Mouse (Mus musculus): ENCODE measurements around the gene RPS10-NUDT3. TPM values are rescaled to one million over a fixed set of nuclear protein-coding genes. Genes with fewer than 3 reads are reported as not detected.

RPS10-NUDT3 gene
- polyA plus RNA-seq, 1 experiment from 2014 or later, result not detected

- H3K36me3 ChIP-seq (replicated peaks; ENCODE audit: insufficient read depth, low read length), result peaks cover 32% of the 10 kb centered on the region
These were observed 39.2 kb downstream of the RPS10-NUDT3 start for GRCm38 (mm10) chr17:27595659-27596375.

GRCm38 (mm10) chr17:27592565-27592910 is 42.5 kb downstream of the RPS10-NUDT3 start:
- Histone ChIP-seq H3K4me3 (ENCODE audit: low read depth, low read length) (no peak overlapping the region), H3K27ac (ENCODE audit: low read depth) (no peak overlapping the region), H3K4me2 (ENCODE audit: low read depth, low read length) (no peak overlapping the region), H3K4me1 (ENCODE audit: insufficient read depth) (peaks cover 9% of the 10 kb centered on the region), H3K27me3 (ENCODE audit: insufficient read depth, low read length) (no peaks in the 10 kb centered on the region), H3K9ac (replicated peaks) (no peak overlapping the region), H3K36me3 (replicated peaks; ENCODE audit: insufficient read depth, low read length) (peaks cover 32% of the 10 kb centered on the region), H3K9me3 (ENCODE audit: low read length) (no peaks in the 10 kb centered on the region)
- WGBS (ENCODE audit: insufficient replicate concordance), result 77% methylated on average over 7 of the region's 7 CpGs
- DNase-seq (no peak), ATAC-seq (no peak)
- TF ChIP-seq EP300 (IDR thresholded peaks at IDR 0.05; ENCODE audit: low read depth), result no peak
- no peak for TF ChIP-seq CTCF (IDR thresholded peaks at IDR 0.05; ENCODE audit: low read depth)

More at GRCm38 (mm10) chr17:27595659-27596375, 39.2 kb downstream of the RPS10-NUDT3 start:
- no peaks in the 10 kb centered on the region for H3K9me3 ChIP-seq (ENCODE audit: low read length)
- no peak overlapping the region for H3K27ac ChIP-seq (ENCODE audit: low read depth)
- H3K27me3 ChIP-seq (ENCODE audit: insufficient read depth, low read length), result no peaks in the 10 kb centered on the region
- no peak overlapping the region for H3K9ac ChIP-seq (replicated peaks)
- H3K4me1 ChIP-seq (ENCODE audit: insufficient read depth), result no peaks in the 10 kb centered on the region
- WGBS (ENCODE audit: insufficient replicate concordance), result 82% methylated on average over 15 of the region's 15 CpGs
- no peak for DNase-seq
- no peak for ATAC-seq
- no peak overlapping the region for H3K4me3 ChIP-seq (ENCODE audit: low read depth, low read length)
- H3K4me2 ChIP-seq (ENCODE audit: low read depth, low read length), result no peak overlapping the region
- TF ChIP-seq CTCF (IDR thresholded peaks at IDR 0.05; ENCODE audit: low read depth) (no peak), EP300 (IDR thresholded peaks at IDR 0.05; ENCODE audit: low read depth) (no peak)

GRCm38 (mm10) chr17:27591826-27592564 is 43.0 kb downstream of the RPS10-NUDT3 start:
- DNase-seq (no peak), ATAC-seq (no peak)
- H3K4me1 ChIP-seq (ENCODE audit: insufficient read depth), result peaks cover 13% of the 10 kb centered on the region
- TF ChIP-seq EP300 (IDR thresholded peaks at IDR 0.05; ENCODE audit: low read depth) (no peak), CTCF (IDR thresholded peaks at IDR 0.05; ENCODE audit: low read depth) (peak; percentile 67)
- no peak overlapping the region for H3K4me3 ChIP-seq (ENCODE audit: low read depth, low read length)
- H3K27me3 ChIP-seq (ENCODE audit: insufficient read depth, low read length), result no peaks in the 10 kb centered on the region
- WGBS (ENCODE audit: insufficient replicate concordance), result 78% methylated on average over 12 of the region's 12 CpGs
- peak overlapping the region; percentile 26 for H3K4me2 ChIP-seq (ENCODE audit: low read depth, low read length)
- peaks cover 31% of the 10 kb centered on the region for H3K36me3 ChIP-seq (replicated peaks; ENCODE audit: insufficient read depth, low read length)
- H3K27ac ChIP-seq (ENCODE audit: low read depth), result no peak overlapping the region
- no peak overlapping the region for H3K9ac ChIP-seq (replicated peaks)
- no peaks in the 10 kb centered on the region for H3K9me3 ChIP-seq (ENCODE audit: low read length)

- DNase-seq (no peak), ATAC-seq (peak; percentile 17; the same call in 1 of the 2 replicates)
- Histone ChIP-seq H3K36me3 (replicated peaks; ENCODE audit: insufficient read depth, low read length) (peaks cover 4% of the 10 kb centered on the region), H3K27me3 (ENCODE audit: insufficient read depth, low read length) (no peaks in the 10 kb centered on the region), H3K4me1 (ENCODE audit: insufficient read depth) (peaks cover 16% of the 10 kb centered on the region), H3K27ac (ENCODE audit: low read depth) (peak overlapping the region; percentile 36), H3K4me3 (ENCODE audit: low read depth, low read length) (no peak overlapping the region), H3K4me2 (ENCODE audit: low read depth, low read length) (no peak overlapping the region), H3K9me3 (ENCODE audit: low read length) (no peaks in the 10 kb centered on the region), H3K9ac (replicated peaks) (no peak overlapping the region)
- WGBS (ENCODE audit: insufficient replicate concordance), result 20% methylated on average over 8 of the region's 8 CpGs
- TF ChIP-seq CTCF (IDR thresholded peaks at IDR 0.05; ENCODE audit: low read depth), result no peak
These were observed 46.8 kb downstream of the RPS10-NUDT3 start for GRCm38 (mm10) chr17:27588231-27588630.

GRCm38 (mm10) chr17:27587252-27587651 is 47.8 kb downstream of the RPS10-NUDT3 start:
- H3K4me1 ChIP-seq (ENCODE audit: insufficient read depth), result peaks cover 16% of the 10 kb centered on the region
- no peak for ATAC-seq
- TF ChIP-seq EP300 (IDR thresholded peaks at IDR 0.05; ENCODE audit: low read depth) (no peak), CTCF (IDR thresholded peaks at IDR 0.05; ENCODE audit: low read depth) (no peak)

GRCm38 (mm10) chr17:27586661-27587060 is 48.4 kb downstream of the RPS10-NUDT3 start:
- 55% methylated on average over 9 of the region's 9 CpGs for WGBS (ENCODE audit: insufficient replicate concordance)

More at GRCm38 (mm10) chr17:27587252-27587651, 47.8 kb downstream of the RPS10-NUDT3 start:
- no peaks in the 10 kb centered on the region for H3K9me3 ChIP-seq (ENCODE audit: low read length)
- no peak overlapping the region for H3K27ac ChIP-seq (ENCODE audit: low read depth)
- H3K4me2 ChIP-seq (ENCODE audit: low read depth, low read length), result no peak overlapping the region
- 57% methylated on average over 12 of the region's 12 CpGs for WGBS (ENCODE audit: insufficient replicate concordance)
- no peak for DNase-seq
- H3K27me3 ChIP-seq (ENCODE audit: insufficient read depth, low read length), result no peaks in the 10 kb centered on the region
- H3K9ac ChIP-seq (replicated peaks), result no peak overlapping the region
- H3K4me3 ChIP-seq (ENCODE audit: low read depth, low read length), result no peak overlapping the region
- peaks cover 4% of the 10 kb centered on the region for H3K36me3 ChIP-seq (replicated peaks; ENCODE audit: insufficient read depth, low read length)

More at GRCm38 (mm10) chr17:27586661-27587060, 48.4 kb downstream of the RPS10-NUDT3 start:
- ATAC-seq (no peak), DNase-seq (no peak)
- Histone ChIP-seq H3K4me2 (ENCODE audit: low read depth, low read length) (no peak overlapping the region), H3K4me3 (ENCODE audit: low read depth, low read length) (no peak overlapping the region), H3K27ac (ENCODE audit: low read depth) (no peak overlapping the region), H3K9me3 (ENCODE audit: low read length) (no peaks in the 10 kb centered on the region), H3K9ac (replicated peaks) (no peak overlapping the region), H3K36me3 (replicated peaks; ENCODE audit: insufficient read depth, low read length) (peaks cover 4% of the 10 kb centered on the region), H3K27me3 (ENCODE audit: insufficient read depth, low read length) (no peaks in the 10 kb centered on the region), H3K4me1 (ENCODE audit: insufficient read depth) (peaks cover 16% of the 10 kb centered on the region)
- no peak for TF ChIP-seq EP300 (IDR thresholded peaks at IDR 0.05; ENCODE audit: low read depth)
- no peak for TF ChIP-seq CTCF (IDR thresholded peaks at IDR 0.05; ENCODE audit: low read depth)

All from liver, postnatal 0 days (tissue).